Comparison of ENCODE assay signal across 14 mouse cellular contexts in the genomic region with DNA sequence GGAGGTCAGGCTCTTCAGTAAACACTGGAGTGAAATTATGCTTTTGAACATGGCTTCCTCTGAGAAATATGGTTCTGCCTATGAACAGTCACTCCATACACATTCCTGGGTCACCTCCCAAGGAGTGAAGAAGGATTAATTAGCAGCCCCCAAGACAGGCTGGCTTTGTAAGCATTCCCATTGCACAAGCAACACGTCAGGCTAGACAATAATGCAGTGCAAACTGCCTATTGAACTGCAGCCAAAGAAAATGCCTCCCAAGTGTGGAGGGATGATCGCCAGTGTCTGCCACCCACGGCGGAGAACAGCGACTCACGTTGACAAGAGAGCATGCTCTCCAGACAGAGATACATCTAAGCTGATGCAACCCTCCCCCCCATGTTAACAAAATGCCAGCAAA. TPM values are rescaled to one million over a fixed set of nuclear protein-coding genes. Genes with fewer than 3 reads are reported as not detected.
DNase-seq lines count a peak whose midpoint lies in the region; ATAC-seq lines count a peak whose summit lies in the region.
"Had no signal": no experiment of that assay in that cellular context is flagged by ENCODE, and none has a peak within 500 bp of the region (broad histone marks: within the 10 kb centered on the region; RNA-seq: fewer than 3 reads in every experiment).

No protein-coding gene starts in this region.

- H3K27me3 ChIP-seq in kidney, embryonic 15.5 days, result no peaks in the 10 kb centered on the region
- H3K27me3 ChIP-seq in neural tube, embryonic 13.5 days, result no peaks in the 10 kb centered on the region
- H3K27me3 ChIP-seq in forebrain, embryonic 16.5 days (replicated peaks; ENCODE audit: control insufficient read depth, insufficient read depth, low read length), result no peaks in the 10 kb centered on the region
- H3K27me3 ChIP-seq in neural tube, embryonic 14.5 days (ENCODE audit: control insufficient read depth, insufficient read depth, low read length), result no peaks in the 10 kb centered on the region

- 48% methylated on average over 6 of the region's 6 CpGs for WGBS in kidney, embryonic 15.5 days
- 24% methylated on average over 6 of the region's 6 CpGs for WGBS in neural tube, embryonic 13.5 days
- 10% methylated on average over 6 of the region's 6 CpGs for WGBS in forebrain, embryonic 16.5 days
- 25% methylated on average over 6 of the region's 6 CpGs for WGBS in neural tube, embryonic 14.5 days

- no peak for DNase-seq in kidney, postnatal 10 days
- DNase-seq in neural tube, embryonic 10.5 days (ENCODE audit: extremely low spot score, low spot score), result no peak
- DNase-seq in urinary bladder, adult 18-20 months (ENCODE audit: low spot score in 2 of 2), result no peak
- DNase-seq: cerebellum, adult 11-12 months had no signal

- peak; percentile 46; the same call in 1 of the 2 replicates for ATAC-seq in kidney, embryonic 15.5 days (replicated peaks; ENCODE audit: low FRiP score)
- 0 out of 2 replicates have a peak, but pooled peaks have one; percentile 27 for ATAC-seq in neural tube, embryonic 13.5 days (ENCODE audit: low read depth)
- peak; percentile 65 for ATAC-seq in forebrain, embryonic 16.5 days
- ATAC-seq in neural tube, embryonic 14.5 days (ENCODE audit: low read depth), result peak; percentile 44; the same call in 1 of the 2 replicates
- no peak for ATAC-seq in megakaryocyte progenitor cell, adult 5-6 weeks (replicated peaks; ENCODE audit: poor library complexity)

- H3K9me3 ChIP-seq in kidney, embryonic 15.5 days (replicated peaks), result no peaks in the 10 kb centered on the region
- H3K9me3 ChIP-seq in neural tube, embryonic 13.5 days, result no peaks in the 10 kb centered on the region
- H3K9me3 ChIP-seq in forebrain, embryonic 16.5 days (ENCODE audit: control insufficient read depth, low read length), result no peaks in the 10 kb centered on the region
- no peaks in the 10 kb centered on the region for H3K9me3 ChIP-seq in neural tube, embryonic 14.5 days (ENCODE audit: control insufficient read depth, low read length)
- H3K9me3 ChIP-seq: embryonic facial prominence, embryonic 13.5 days had no signal

- no peak overlapping the region for H3K4me2 ChIP-seq in kidney, embryonic 15.5 days
- H3K4me2 ChIP-seq in neural tube, embryonic 13.5 days, result no peak overlapping the region
- H3K4me2 ChIP-seq in forebrain, embryonic 16.5 days (ENCODE audit: low read length), result 0 out of 2 replicates have a peak overlapping the region, but pooled peaks have one; percentile 14
- H3K4me2 ChIP-seq in neural tube, embryonic 14.5 days (ENCODE audit: low read depth, low read length), result no peak overlapping the region
- H3K4me2 ChIP-seq: embryonic facial prominence, embryonic 13.5 days had no signal

- H3K4me3 ChIP-seq in kidney, embryonic 15.5 days (replicated peaks), result no peak overlapping the region
- no peak overlapping the region for H3K4me3 ChIP-seq in neural tube, embryonic 13.5 days
- H3K4me3 ChIP-seq in forebrain, embryonic 16.5 days (replicated peaks; ENCODE audit: low read length), result no peak overlapping the region
- H3K4me3 ChIP-seq in neural tube, embryonic 14.5 days (ENCODE audit: low read depth, low read length), result no peak overlapping the region
- H3K4me3 ChIP-seq: embryonic facial prominence, embryonic 13.5 days had no signal

- no peak overlapping the region for H3K27ac ChIP-seq in kidney, embryonic 15.5 days
- H3K27ac ChIP-seq in neural tube, embryonic 13.5 days (replicated peaks), result no peak overlapping the region
- no peak overlapping the region for H3K27ac ChIP-seq in forebrain, embryonic 16.5 days (ENCODE audit: low read length)
- H3K27ac ChIP-seq in neural tube, embryonic 14.5 days (ENCODE audit: low read depth, low read length), result no peak overlapping the region
- H3K27ac ChIP-seq: embryonic facial prominence, embryonic 13.5 days; macrophage had no signal

- H3K36me3 ChIP-seq in kidney, embryonic 15.5 days, result no peaks in the 10 kb centered on the region
- H3K36me3 ChIP-seq in neural tube, embryonic 13.5 days, result no peaks in the 10 kb centered on the region
- H3K36me3 ChIP-seq in forebrain, embryonic 16.5 days (ENCODE audit: control insufficient read depth, insufficient read depth), result no peaks in the 10 kb centered on the region
- H3K36me3 ChIP-seq in neural tube, embryonic 14.5 days (ENCODE audit: control insufficient read depth, insufficient read depth, low read length), result no peaks in the 10 kb centered on the region
- H3K36me3 ChIP-seq: embryonic facial prominence, embryonic 13.5 days had no signal

- H3K4me1 ChIP-seq in kidney, embryonic 15.5 days, result peaks cover 11% of the 10 kb centered on the region
- H3K4me1 ChIP-seq in neural tube, embryonic 13.5 days (replicated peaks), result peaks cover 6% of the 10 kb centered on the region
- H3K4me1 ChIP-seq in forebrain, embryonic 16.5 days (replicated peaks; ENCODE audit: control insufficient read depth, insufficient read depth, low read length), result peaks cover 12% of the 10 kb centered on the region
- no peaks in the 10 kb centered on the region for H3K4me1 ChIP-seq in neural tube, embryonic 14.5 days (ENCODE audit: control insufficient read depth, insufficient read depth, low read length)

- H3K9ac ChIP-seq in kidney, embryonic 15.5 days, result no peak overlapping the region
- no peak overlapping the region for H3K9ac ChIP-seq in neural tube, embryonic 13.5 days
- H3K9ac ChIP-seq in forebrain, embryonic 16.5 days (replicated peaks; ENCODE audit: low read depth, low read length), result no peak overlapping the region
- no peak overlapping the region for H3K9ac ChIP-seq in neural tube, embryonic 14.5 days (replicated peaks; ENCODE audit: low read depth, low read length)
- H3K9ac ChIP-seq: embryonic facial prominence, embryonic 13.5 days had no signal

RNA-seq across cellular contexts. Expression of a gene that starts 16.9 kb away (rescaled TPM):
- polyA plus RNA-seq in kidney, embryonic 15.5 days (2015; fragmentation: Nextera tagmentation; extraction: Ambion mirVana), result 102 and 105 TPM in 2 replicates
- 33.2 and 41.5 TPM in 2 replicates for polyA plus RNA-seq in neural tube, embryonic 13.5 days (2015; fragmentation: Nextera tagmentation; extraction: Ambion mirVana)
- polyA plus RNA-seq in forebrain, embryonic 16.5 days (2015; fragmentation: Nextera tagmentation; extraction: Ambion mirVana), result 35.4 and 41.9 TPM in 2 replicates
- polyA plus RNA-seq in neural tube, embryonic 14.5 days (2014; fragmentation: Nextera tagmentation; extraction: Ambion mirVana), result 31.9 and 36.4 TPM in 2 replicates
- total RNA-seq in megakaryocyte progenitor cell, adult 5-6 weeks (2015), result 56.3 and 61.9 TPM in 2 replicates
- total RNA-seq in megakaryocyte progenitor cell, adult 5-6 weeks (2017), result 57.5 and 63.4 TPM in 2 replicates

RNA-seq across cellular contexts. Expression of a gene that starts 22.7 kb away (rescaled TPM):
- not detected in 2 replicates for polyA plus RNA-seq in kidney, embryonic 15.5 days (2015; fragmentation: Nextera tagmentation; extraction: Ambion mirVana)
- polyA plus RNA-seq in neural tube, embryonic 13.5 days (2015; fragmentation: Nextera tagmentation; extraction: Ambion mirVana), result 0.63 TPM in 1 of 2 replicates, not detected in the other
- not detected in 2 replicates for polyA plus RNA-seq in forebrain, embryonic 16.5 days (2015; fragmentation: Nextera tagmentation; extraction: Ambion mirVana)
- 0.30 TPM in 1 of 2 replicates, not detected in the other for polyA plus RNA-seq in neural tube, embryonic 14.5 days (2014; fragmentation: Nextera tagmentation; extraction: Ambion mirVana)
- total RNA-seq in megakaryocyte progenitor cell, adult 5-6 weeks (2015), result not detected in 2 replicates
- total RNA-seq in megakaryocyte progenitor cell, adult 5-6 weeks (2017), result not detected in 2 replicates
- polyA plus RNA-seq: embryonic facial prominence, embryonic 13.5 days; gonadal fat pad, adult 2 months; intestine, embryonic 14.5 days; macrophage; stomach, embryonic 14.5 days had no signal

RNA-seq across cellular contexts. Expression of a gene that starts 26.3 kb away (rescaled TPM):
- polyA plus RNA-seq in kidney, embryonic 15.5 days (2015; fragmentation: Nextera tagmentation; extraction: Ambion mirVana), result 173 and 175 TPM in 2 replicates
- 124 and 136 TPM in 2 replicates for polyA plus RNA-seq in neural tube, embryonic 13.5 days (2015; fragmentation: Nextera tagmentation; extraction: Ambion mirVana)
- 107 and 108 TPM in 2 replicates for polyA plus RNA-seq in forebrain, embryonic 16.5 days (2015; fragmentation: Nextera tagmentation; extraction: Ambion mirVana)
- 104 TPM in 2 replicates for polyA plus RNA-seq in neural tube, embryonic 14.5 days (2014; fragmentation: Nextera tagmentation; extraction: Ambion mirVana)
- total RNA-seq in megakaryocyte progenitor cell, adult 5-6 weeks (2015), result 121 and 133 TPM in 2 replicates
- total RNA-seq in megakaryocyte progenitor cell, adult 5-6 weeks (2017), result 39.5 and 52.2 TPM in 2 replicates

RNA-seq across cellular contexts. Expression of a gene that starts 43.7 kb away (rescaled TPM):
- polyA plus RNA-seq in kidney, embryonic 15.5 days (2015; fragmentation: Nextera tagmentation; extraction: Ambion mirVana), result 274 and 287 TPM in 2 replicates
- 261 and 272 TPM in 2 replicates for polyA plus RNA-seq in neural tube, embryonic 13.5 days (2015; fragmentation: Nextera tagmentation; extraction: Ambion mirVana)
- polyA plus RNA-seq in forebrain, embryonic 16.5 days (2015; fragmentation: Nextera tagmentation; extraction: Ambion mirVana), result 269 and 289 TPM in 2 replicates
- polyA plus RNA-seq in neural tube, embryonic 14.5 days (2014; fragmentation: Nextera tagmentation; extraction: Ambion mirVana), result 242 and 251 TPM in 2 replicates
- total RNA-seq in megakaryocyte progenitor cell, adult 5-6 weeks (2015), result 100 and 109 TPM in 2 replicates
- total RNA-seq in megakaryocyte progenitor cell, adult 5-6 weeks (2017), result 41.2 and 49.0 TPM in 2 replicates
